Mouse (Mus musculus): ENCODE data around the gene Osbpl7.
A peak's percentile ranks its signal among the peaks of the same experiment; 100 is the strongest.

Gene Osbpl7

GRCm38 (mm10) chr11:97050216-97050943, at the start of gene Osbpl7:
Gene Osbpl7 (plus strand): TSS chr11:97050628.
- peak; percentile 69 to 81 for DNase-seq (ENCODE audit: low spot score in 2 of 2)

- DNase-seq (ENCODE audit: low spot score in 2 of 2): no peak
Measured at GRCm38 (mm10) chr11:97003170-97003569, 47.3 kb upstream of the Osbpl7 start.

GRCm38 (mm10) chr11:97007093-97007794, 43.2 kb upstream of the Osbpl7 start:
- DNase-seq (ENCODE audit: low spot score in 2 of 2): no peak

GRCm38 (mm10) chr11:97009198-97009790, 41.1 kb upstream of the Osbpl7 start:
- no peak for DNase-seq (ENCODE audit: low spot score in 2 of 2)

- DNase-seq (ENCODE audit: low spot score in 2 of 2): no peak
Measured at GRCm38 (mm10) chr11:97013121-97013670, 37.2 kb upstream of the Osbpl7 start, which contains the start of gene Sp6. Gene Sp6 (plus strand): TSS chr11:97013394.

- DNase-seq (ENCODE audit: low spot score in 2 of 2): peak in 1 of 2 experiments; percentile 64
Measured at GRCm38 (mm10) chr11:97017696-97018582, 32.5 kb upstream of the Osbpl7 start.

- DNase-seq (ENCODE audit: low spot score in 2 of 2): no peak
Measured at GRCm38 (mm10) chr11:97018583-97019344, 31.7 kb upstream of the Osbpl7 start.

- DNase-seq (ENCODE audit: low spot score in 2 of 2): no peak
Measured at GRCm38 (mm10) chr11:97019345-97019708, 31.1 kb upstream of the Osbpl7 start.

GRCm38 (mm10) chr11:97021121-97021765, 29.2 kb upstream of the Osbpl7 start:
- no peak for DNase-seq (ENCODE audit: low spot score in 2 of 2)

- DNase-seq (ENCODE audit: low spot score in 2 of 2): peak; percentile 76 to 88
Measured at GRCm38 (mm10) chr11:97021873-97022484, 28.4 kb upstream of the Osbpl7 start.

- DNase-seq (ENCODE audit: low spot score in 2 of 2): no peak
Measured at GRCm38 (mm10) chr11:97024977-97025376, 25.5 kb upstream of the Osbpl7 start.

GRCm38 (mm10) chr11:97025721-97026344, 24.6 kb upstream of the Osbpl7 start:
- peak; percentile 88 to 95 for DNase-seq (ENCODE audit: low spot score in 2 of 2)

- peak; percentile 82 to 94 for DNase-seq (ENCODE audit: low spot score in 2 of 2)
Measured at GRCm38 (mm10) chr11:97029686-97030417, 20.6 kb upstream of the Osbpl7 start, which contains the start of gene Scrn2. Gene Scrn2 (plus strand): TSS chr11:97029938.

GRCm38 (mm10) chr11:97030426-97030825, 20.0 kb upstream of the Osbpl7 start:
- DNase-seq (ENCODE audit: low spot score in 2 of 2): no peak

- DNase-seq (ENCODE audit: low spot score in 2 of 2): no peak
Measured at GRCm38 (mm10) chr11:97031977-97032376, 18.5 kb upstream of the Osbpl7 start.

GRCm38 (mm10) chr11:97032499-97032898, 17.9 kb upstream of the Osbpl7 start:
- DNase-seq (ENCODE audit: low spot score in 2 of 2): no peak

GRCm38 (mm10) chr11:97033781-97034180, 16.6 kb upstream of the Osbpl7 start:
- no peak for DNase-seq (ENCODE audit: low spot score in 2 of 2)

GRCm38 (mm10) chr11:97036141-97036540, 14.3 kb upstream of the Osbpl7 start:
- no peak for DNase-seq (ENCODE audit: low spot score in 2 of 2)
